In genomic region chr3:135711613-135712012, GRCm38 (mm10) we compare ENCODE assay signal across 22 mouse cellular contexts. TPM values are rescaled to one million over a fixed set of nuclear protein-coding genes. Genes with fewer than 3 reads are reported as not detected.
DNase-seq lines count a peak whose midpoint lies in the region; ATAC-seq and TF ChIP-seq lines count a peak whose summit lies in the region.
"Had no signal": no experiment of that assay in that cellular context is flagged by ENCODE, and none has a peak within 500 bp of the region (broad histone marks: within the 10 kb centered on the region; RNA-seq: fewer than 3 reads in every experiment).

No protein-coding gene starts in this region.

- no peak for ATAC-seq in midbrain, embryonic 11.5 days (ENCODE audit: low FRiP score)
- ATAC-seq in midbrain, embryonic 13.5 days = no peak
- ATAC-seq: activated CD4-positive, CD25-positive, alpha-beta regulatory T cell, adult 4 months; CD4-positive, CD25-positive, alpha-beta regulatory T cell, adult 4 months; forebrain, embryonic 13.5 days; forebrain, embryonic 15.5 days; forebrain, postnatal 0 days; Patski had no signal

- no peaks in the 10 kb centered on the region for H3K4me1 ChIP-seq in midbrain, embryonic 11.5 days (ENCODE audit: control insufficient read depth, insufficient read depth, low read length)
- H3K4me1 ChIP-seq in midbrain, embryonic 13.5 days (replicated peaks) = no peaks in the 10 kb centered on the region
- H3K4me1 ChIP-seq in CH12.LX (ENCODE audit: control insufficient read depth in 1 of 2, insufficient read depth in 2 of 2) = peaks cover 0 to 6% of the 10 kb centered on the region in 2 experiments; a peak in 1 of 4 replicates
- H3K4me1 ChIP-seq: embryonic facial prominence, embryonic 10.5 days; embryonic facial prominence, embryonic 12.5 days; forebrain, embryonic 13.5 days; forebrain, embryonic 15.5 days had no signal

- no peak for TF ChIP-seq POLR2A in CH12.LX (IDR thresholded peaks at IDR 0.05; ENCODE audit: low read depth, low read length)
- TF ChIP-seq POLR2A in myocyte (IDR thresholded peaks at IDR 0.05; ENCODE audit: insufficient read length, low read depth) = no peak

- no peak overlapping the region for H3K4me3 ChIP-seq in midbrain, embryonic 11.5 days (ENCODE audit: low read depth, low read length)
- H3K4me3 ChIP-seq in midbrain, embryonic 13.5 days (replicated peaks) = no peak overlapping the region
- H3K4me3 ChIP-seq in CH12.LX (replicated peaks in 1 of 3; ENCODE audit: low read depth in 2 of 3, low read length in 2 of 3, poor library complexity in 1 of 3) (no peak overlapping the region), myocyte (no peak overlapping the region)
- H3K4me3 ChIP-seq: embryonic facial prominence, embryonic 10.5 days; embryonic facial prominence, embryonic 12.5 days; forebrain, embryonic 13.5 days; forebrain, embryonic 15.5 days had no signal

- no peaks in the 10 kb centered on the region for H3K27me3 ChIP-seq in midbrain, embryonic 11.5 days (ENCODE audit: control insufficient read depth, insufficient read depth, low read length)
- H3K27me3 ChIP-seq in midbrain, embryonic 13.5 days = no peaks in the 10 kb centered on the region
- H3K27me3 ChIP-seq in CH12.LX (replicated peaks) (peaks cover 2% of the 10 kb centered on the region), myocyte (ENCODE audit: control insufficient read depth, insufficient read depth, insufficient read length) (no peaks in the 10 kb centered on the region)
- H3K27me3 ChIP-seq: embryonic facial prominence, embryonic 12.5 days; forebrain, embryonic 13.5 days; forebrain, embryonic 15.5 days; Patski had no signal

- 91% methylated on average over 4 of the region's 4 CpGs for WGBS in midbrain, embryonic 11.5 days
- whole genome bisulfite sequencing in midbrain, embryonic 13.5 days = 93% methylated on average over 4 of the region's 4 CpGs

- no peaks in the 10 kb centered on the region for H3K36me3 ChIP-seq in midbrain, embryonic 11.5 days (ENCODE audit: control insufficient read depth, insufficient read depth, low read length)
- no peaks in the 10 kb centered on the region for H3K36me3 ChIP-seq in midbrain, embryonic 13.5 days
- H3K36me3 ChIP-seq in CH12.LX (replicated peaks in 1 of 2; ENCODE audit: control insufficient read depth in 1 of 2, insufficient read depth in 1 of 2, low read length in 1 of 2) = no peaks in the 10 kb centered on the region
- no peaks in the 10 kb centered on the region for H3K36me3 ChIP-seq in myocyte (ENCODE audit: control insufficient read depth, insufficient read depth)
- H3K36me3 ChIP-seq: embryonic facial prominence, embryonic 10.5 days; embryonic facial prominence, embryonic 12.5 days; forebrain, embryonic 15.5 days had no signal

- TF ChIP-seq RAD21 in CH12.LX (IDR thresholded peaks at IDR 0.05; ENCODE audit: low read depth, low read length) = no peak

- H3K27ac ChIP-seq in midbrain, embryonic 11.5 days (ENCODE audit: low read depth, low read length) = no peak overlapping the region
- no peak overlapping the region for H3K27ac ChIP-seq in midbrain, embryonic 13.5 days
- no peak overlapping the region for H3K27ac ChIP-seq in CH12.LX (ENCODE audit: insufficient read depth, low read depth)
- H3K27ac ChIP-seq: embryonic facial prominence, embryonic 10.5 days; embryonic facial prominence, embryonic 12.5 days; forebrain, embryonic 13.5 days; forebrain, embryonic 15.5 days had no signal

- H3K9ac ChIP-seq in midbrain, embryonic 11.5 days (ENCODE audit: low read length) = no peak overlapping the region
- H3K9ac ChIP-seq in midbrain, embryonic 13.5 days (replicated peaks) = no peak overlapping the region
- no peak overlapping the region for H3K9ac ChIP-seq in CH12.LX (ENCODE audit: insufficient read depth, low read depth)
- H3K9ac ChIP-seq: embryonic facial prominence, embryonic 12.5 days; forebrain, embryonic 13.5 days; forebrain, embryonic 15.5 days; forebrain, postnatal 0 days had no signal

- H3K9me3 ChIP-seq in midbrain, embryonic 11.5 days (ENCODE audit: control insufficient read depth, low read length) = no peaks in the 10 kb centered on the region
- no peaks in the 10 kb centered on the region for H3K9me3 ChIP-seq in midbrain, embryonic 13.5 days
- H3K9me3 ChIP-seq in CH12.LX (replicated peaks; ENCODE audit: low read length) = no peaks in the 10 kb centered on the region
- H3K9me3 ChIP-seq: embryonic facial prominence, embryonic 10.5 days; embryonic facial prominence, embryonic 12.5 days; forebrain, embryonic 13.5 days; forebrain, embryonic 15.5 days had no signal

- in situ Hi-C loops in CH12.LX (cut with MboI; ENCODE audit: low pct_ligation_motif_present, low pct_unique_long_range_greater_than_20kb, low sequenced_read_pairs) = no loop called here

- dilution Hi-C loops in CH12.LX (cut with MboI; ENCODE audit: extremely low pct_ligation_motif_present, extremely low pct_unique_long_range_greater_than_20kb, low sequenced_read_pairs) = no loop called here

- TF ChIP-seq EP300 in CH12.LX (IDR thresholded peaks at IDR 0.05; ENCODE audit: low read length) = no peak

- no peak overlapping the region for H3K4me2 ChIP-seq in midbrain, embryonic 11.5 days
- no peak overlapping the region for H3K4me2 ChIP-seq in midbrain, embryonic 13.5 days (replicated peaks)
- H3K4me2 ChIP-seq in CH12.LX (ENCODE audit: insufficient read depth, low read depth, poor library complexity, severe bottlenecking) = no peak overlapping the region
- H3K4me2 ChIP-seq in myocyte (ENCODE audit: low read depth) = peak overlapping the region; percentile 56
- H3K4me2 ChIP-seq: embryonic facial prominence, embryonic 12.5 days; forebrain, embryonic 13.5 days; forebrain, embryonic 15.5 days had no signal

- TF ChIP-seq CTCF in CH12.LX (conservative IDR thresholded peaks at IDR 0.05 in 1 of 2, IDR thresholded peaks at IDR 0.05 in 1 of 2; ENCODE audit: low read depth in 2 of 2, low read length in 2 of 2) = no peak

- H3K79me2 ChIP-seq in CH12.LX (replicated peaks; ENCODE audit: control insufficient read depth, extremely low read depth, insufficient read depth, poor library complexity, severe bottlenecking) = no peaks in the 10 kb centered on the region
- no peaks in the 10 kb centered on the region for H3K79me2 ChIP-seq in myocyte (ENCODE audit: control insufficient read depth, insufficient read depth)

- H3ac ChIP-seq in myocyte (ENCODE audit: control insufficient read depth, insufficient read length) = no peak overlapping the region

- DNase-seq in midbrain, embryonic 11.5 days (ENCODE audit: low spot score, missing footprints) = peak; percentile 49
- no peak for DNase-seq in CH12.LX (ENCODE audit: extremely low read depth)
- DNase-seq in lung, postnatal 36 days = no peak
- no peak for DNase-seq in lung, postnatal 10 days
- DNase-seq: adrenal gland, adult 8-10 months; adrenal gland, postnatal 14 days; adrenal gland, postnatal 36 days; cerebellum, adult 11-12 months; cerebellum, adult 2 months; cerebellum, adult 9-10 months; cerebellum, postnatal 10 days; cerebellum, postnatal 25 days; forebrain, postnatal 0 days had no signal

TF ChIP-seq in CH12.LX, 34 proteins besides CTCF, POLR2A, EP300 and RAD21:
- TF ChIP-seq MEF2A (IDR thresholded peaks at IDR 0.05; ENCODE audit: borderline replicate concordance, low read depth, low read length) = peak; percentile 43; the same call in 1 of the 2 replicates
- no peak for TF ChIP-seq POLR2AphosphoS2 (IDR thresholded peaks at IDR 0.05; ENCODE audit: low read depth, low read length)
- no peak for TF ChIP-seq SMC3 (IDR thresholded peaks at IDR 0.05; ENCODE audit: low read depth, low read length)
- TF ChIP-seq IRF4 (IDR thresholded peaks at IDR 0.05; ENCODE audit: low read depth, low read length) = 0 out of 2 replicates have a peak, but pooled peaks have one; percentile 52
- TF ChIP-seq ETS1 (conservative IDR thresholded peaks at IDR 0.05; ENCODE audit: low read depth, low read length) = peak; percentile 38; the same call in 1 of the 2 replicates
- TF ChIP-seq JUN (IDR thresholded peaks at IDR 0.05; ENCODE audit: insufficient read depth, low read depth, low read length) = peak; percentile 48
- TF ChIP-seq ZNF384 (IDR thresholded peaks at IDR 0.05; ENCODE audit: low read depth, low read length) = peak; percentile 29; the same call in 1 of the 2 replicates
- TF ChIP-seq HCFC1 (IDR thresholded peaks at IDR 0.05; ENCODE audit: low read depth, low read length) = no peak

TF ChIP-seq in myocyte, 11 proteins besides CTCF, POLR2A, EP300 and RAD21:
- TF ChIP-seq CEBPB (IDR thresholded peaks at IDR 0.05; ENCODE audit: insufficient read depth, poor library complexity, severe bottlenecking) (peak; percentile 7; the same call in 1 of the 2 replicates), USF1 (IDR thresholded peaks at IDR 0.05; ENCODE audit: low read depth) (no peak)

RNA-seq across cellular contexts. Expression of gene Nfkb1, which starts 20.3 kb away (rescaled TPM):
- polyA plus RNA-seq in midbrain, embryonic 11.5 days (2014; fragmentation: Nextera tagmentation; extraction: Ambion mirVana) = 10.5 and 10.8 TPM in 2 replicates
- polyA plus RNA-seq in midbrain, embryonic 13.5 days (2015; fragmentation: Nextera tagmentation; extraction: Ambion mirVana) = 6.8 and 7.2 TPM in 2 replicates
- total RNA-seq in CH12.LX (2012; rRNA removed) (256 and 271 TPM in 2 replicates), CH12.LX (2014; rRNA removed) (351 and 369 TPM in 2 replicates)
- polyA plus RNA-seq in CH12.LX (2012; ENCODE audit: insufficient read length, low read depth) (283 and 346 TPM in 2 replicates), myocyte (2012; fragmentation: generic; extraction: Trizol) (35.3 TPM)
